Mouse (Mus musculus) stomach, postnatal 0 days (tissue): ENCODE results near the gene Rap1gap.

Experiments used
- CTCF ChIP-seq: IDR thresholded peaks from 2 replicates; pipeline ENCODE4 v1.5.1; 2016; ENCODE audit warnings: antibody characterized with exemption, low read depth, mild to moderate bottlenecking, moderate library complexity
- EP300 ChIP-seq: optimal IDR thresholded peaks from 2 replicates; pipeline ENCODE3; 2016; ENCODE audit warnings: antibody characterized with exemption

DNA sequence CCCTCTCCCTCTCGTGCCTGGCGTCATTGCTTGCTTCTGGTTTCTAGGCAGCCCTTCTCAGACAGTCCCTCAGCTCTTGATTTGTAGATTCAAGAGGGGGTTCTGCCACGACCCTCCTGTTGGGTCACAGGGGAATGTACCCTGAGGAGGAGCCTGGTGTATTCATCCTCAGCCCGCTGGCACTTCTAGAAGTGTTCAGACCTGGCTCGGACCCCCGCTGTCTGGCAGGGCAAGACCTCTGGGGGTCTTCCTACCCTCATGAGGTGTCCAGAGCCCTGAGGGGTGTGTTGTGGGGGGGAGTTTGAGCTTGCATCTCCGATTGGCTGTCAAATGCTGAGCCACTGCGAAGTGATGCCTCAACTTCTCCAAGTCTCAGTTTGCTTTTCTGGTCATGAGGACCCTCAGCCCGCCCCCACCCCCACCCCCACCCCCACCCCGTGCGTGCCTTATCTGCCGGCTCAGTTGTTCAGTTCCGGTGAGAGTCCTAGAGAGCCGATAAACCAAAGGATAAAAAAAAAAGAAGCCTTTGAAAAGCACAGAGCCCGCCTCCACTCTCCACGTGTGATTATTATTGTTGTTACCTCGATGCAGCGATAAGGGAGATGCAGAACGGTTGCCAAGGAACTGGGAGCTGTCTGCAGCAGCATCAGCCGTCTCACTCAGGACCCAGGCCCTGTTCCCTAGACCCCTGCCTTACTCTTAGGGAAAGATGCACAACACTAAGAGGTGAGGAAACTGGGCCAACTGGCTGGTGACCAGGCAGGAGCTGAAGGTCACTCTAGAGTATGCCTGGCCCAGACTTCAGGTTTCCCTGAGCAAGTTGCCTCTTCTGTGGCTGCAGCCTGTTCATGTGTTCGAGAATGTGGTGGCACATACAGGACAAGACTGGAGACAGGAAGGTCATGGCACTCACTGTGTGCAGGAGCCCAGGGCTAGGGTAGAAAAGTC, 35.0 kb downstream of the Rap1gap start:
- TF ChIP-seq CTCF, result no peak
- TF ChIP-seq EP300, result no peak
